Mouse (Mus musculus) common myeloid progenitor, adult 5-6 weeks (primary cell): ENCODE measurements at regions not wholly inside any gene's neighbourhood (a gene's known extent, or its start where the extent isn't known, plus 50 kb on each side); places are given as distances from the start of the nearest gene placed in this dataset.

ENCODE experiments used
- ATAC-seq: replicated peaks from 2 replicates; pipeline ENCODE4 v1.8.0; 2016; ENCODE audit warnings: low read depth, mild to moderate bottlenecking, moderate TSS enrichment, inconsistent platforms; ENCODE audit not compliant: poor library complexity, severe bottlenecking

GRCm38 (mm10) chr9:116511450-116511849 lies 336.3 kb upstream of the Tgfbr2 start:
- ATAC-seq, result 0 out of 2 replicates have a peak, but pooled peaks have one; percentile 42

GRCm38 (mm10) chr9:116507756-116508155 lies 332.6 kb upstream of the Tgfbr2 start:
- no peak for ATAC-seq

- no peak for ATAC-seq
Measured at GRCm38 (mm10) chr9:116502831-116503230, 327.7 kb upstream of the Tgfbr2 start.

GRCm38 (mm10) chr9:116500951-116501350 lies 325.8 kb upstream of the Tgfbr2 start:
- no peak for ATAC-seq

GRCm38 (mm10) chr9:116491227-116491626 lies 316.1 kb upstream of the Tgfbr2 start:
- ATAC-seq, result 0 out of 2 replicates have a peak, but pooled peaks have one; percentile 36

- peak; percentile 60; the same call in 1 of the 2 replicates for ATAC-seq
Measured at GRCm38 (mm10) chr9:116489787-116490186, 314.6 kb upstream of the Tgfbr2 start.

- ATAC-seq, result no peak
Measured at GRCm38 (mm10) chr9:116489273-116489672, 314.1 kb upstream of the Tgfbr2 start.

GRCm38 (mm10) chr9:116477309-116477708 lies 302.1 kb upstream of the Tgfbr2 start:
- ATAC-seq, result peak; percentile 47; the same call in 1 of the 2 replicates

- no peak for ATAC-seq
Measured at GRCm38 (mm10) chr9:116475206-116475955, 300.2 kb upstream of the Tgfbr2 start.

GRCm38 (mm10) chr9:116472855-116473254 lies 297.7 kb upstream of the Tgfbr2 start:
- ATAC-seq, result no peak

- ATAC-seq, result no peak
Measured at GRCm38 (mm10) chr9:116468569-116469250, 293.6 kb upstream of the Tgfbr2 start.

- no peak for ATAC-seq
Measured at GRCm38 (mm10) chr9:116466336-116466735, 291.2 kb upstream of the Tgfbr2 start.

- ATAC-seq, result no peak
Measured at GRCm38 (mm10) chr9:116464626-116465025, 289.5 kb upstream of the Tgfbr2 start.

GRCm38 (mm10) chr9:116462232-116462631 lies 287.1 kb upstream of the Tgfbr2 start:
- ATAC-seq, result no peak

- peak; percentile 62 for ATAC-seq
Measured at GRCm38 (mm10) chr9:116460022-116460421, 284.9 kb upstream of the Tgfbr2 start.

GRCm38 (mm10) chr9:116452050-116452449 lies 276.9 kb upstream of the Tgfbr2 start:
- ATAC-seq, result no peak

- no peak for ATAC-seq
Measured at GRCm38 (mm10) chr9:116450829-116451228, 275.7 kb upstream of the Tgfbr2 start.

- ATAC-seq, result no peak
Measured at GRCm38 (mm10) chr9:116447734-116448133, 272.6 kb upstream of the Tgfbr2 start.

- 0 out of 2 replicates have a peak, but pooled peaks have one; percentile 39 for ATAC-seq
Measured at GRCm38 (mm10) chr9:116438580-116438979, 263.4 kb upstream of the Tgfbr2 start.

- ATAC-seq, result no peak
Measured at GRCm38 (mm10) chr9:116434414-116434813, 259.3 kb upstream of the Tgfbr2 start.

GRCm38 (mm10) chr9:116429061-116429460 lies 253.9 kb upstream of the Tgfbr2 start:
- ATAC-seq, result no peak
